Mouse (Mus musculus): ENCODE measurements around the gene Stat3.

The Stat3 gene

GRCm38 (mm10) chr11:100891256-100892123 lies 47.9 kb downstream of the Stat3 start:
- DNase-seq (ENCODE audit: low spot score), result no peak

DNA sequence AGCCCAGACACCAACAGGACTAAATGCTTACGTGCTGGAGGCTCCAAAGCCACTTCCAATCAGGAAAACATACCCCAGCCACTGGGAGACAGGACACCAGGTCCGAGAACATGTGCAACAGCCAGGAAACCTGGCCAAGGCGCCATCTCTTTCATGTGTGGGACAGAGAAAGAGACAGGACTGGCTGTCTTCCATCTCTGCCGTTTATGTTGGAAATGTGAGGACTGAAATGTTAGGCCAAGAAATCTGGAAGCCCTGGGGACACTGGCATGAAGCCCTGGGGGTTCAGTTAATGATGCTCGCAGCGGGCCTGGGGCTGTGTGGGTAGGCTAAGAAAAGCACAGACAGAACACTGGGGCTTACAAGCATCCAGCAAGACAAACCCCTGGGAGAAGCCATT lies 48.9 kb downstream of the Stat3 start:
- no peak for DNase-seq (ENCODE audit: low spot score)

DNA sequence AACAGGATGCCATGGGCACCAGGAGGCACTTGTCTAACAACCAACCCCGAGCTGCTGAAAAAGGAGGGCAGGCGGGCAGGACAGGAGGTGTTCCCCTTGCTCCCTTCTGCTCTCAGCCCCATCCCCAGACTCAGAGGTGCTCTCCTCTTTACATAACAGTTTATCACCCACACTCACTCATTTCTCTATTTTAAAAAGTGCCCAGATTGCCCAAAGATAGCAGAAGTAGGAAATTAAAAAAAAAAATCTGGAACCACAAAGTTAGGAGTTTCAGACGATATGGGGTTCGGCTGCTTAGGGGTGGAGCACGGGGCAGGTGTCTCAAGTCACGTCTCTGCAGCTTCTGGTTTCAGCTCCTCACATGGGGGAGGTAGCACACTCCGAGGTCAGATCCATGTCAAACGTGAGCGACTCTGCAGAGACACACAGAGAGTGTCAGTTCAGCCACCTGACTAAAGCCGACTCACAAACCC lies 51.0 kb downstream of the Stat3 start:
- no peak for DNase-seq (ENCODE audit: low spot score)

GRCm38 (mm10) chr11:100887764-100888163 lies 51.6 kb downstream of the Stat3 start:
- no peak for DNase-seq (ENCODE audit: low spot score)

GRCm38 (mm10) chr11:100887236-100887635 lies 52.1 kb downstream of the Stat3 start:
- DNase-seq (ENCODE audit: low spot score), result no peak

- DNase-seq (ENCODE audit: low spot score), result no peak
These were observed 53.1 kb downstream of the Stat3 start for GRCm38 (mm10) chr11:100886188-100886740.

- no peak for DNase-seq (ENCODE audit: low spot score)
These were observed 53.9 kb downstream of the Stat3 start for GRCm38 (mm10) chr11:100885472-100885871.

DNA sequence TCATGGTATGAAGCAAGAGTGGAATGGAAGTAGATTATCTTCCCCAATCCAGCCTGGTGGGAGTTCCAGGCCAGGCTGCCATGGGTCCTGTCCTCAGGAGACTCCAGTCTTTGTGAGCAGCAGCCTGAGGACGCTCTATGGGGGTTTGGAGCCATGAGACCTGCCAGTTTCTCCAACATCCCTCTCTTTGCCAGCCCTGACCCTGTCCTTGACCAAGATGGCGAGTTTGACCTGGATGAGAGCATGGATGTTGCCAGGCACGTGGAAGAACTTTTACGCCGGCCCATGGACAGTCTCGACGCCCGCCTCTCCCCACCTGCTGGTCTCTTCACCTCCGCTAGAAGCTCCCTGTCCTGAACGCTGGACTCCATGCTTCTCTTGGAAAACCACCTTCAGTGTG lies 55.7 kb downstream of the Stat3 start:
- DNase-seq (ENCODE audit: low spot score), result no peak

DNA sequence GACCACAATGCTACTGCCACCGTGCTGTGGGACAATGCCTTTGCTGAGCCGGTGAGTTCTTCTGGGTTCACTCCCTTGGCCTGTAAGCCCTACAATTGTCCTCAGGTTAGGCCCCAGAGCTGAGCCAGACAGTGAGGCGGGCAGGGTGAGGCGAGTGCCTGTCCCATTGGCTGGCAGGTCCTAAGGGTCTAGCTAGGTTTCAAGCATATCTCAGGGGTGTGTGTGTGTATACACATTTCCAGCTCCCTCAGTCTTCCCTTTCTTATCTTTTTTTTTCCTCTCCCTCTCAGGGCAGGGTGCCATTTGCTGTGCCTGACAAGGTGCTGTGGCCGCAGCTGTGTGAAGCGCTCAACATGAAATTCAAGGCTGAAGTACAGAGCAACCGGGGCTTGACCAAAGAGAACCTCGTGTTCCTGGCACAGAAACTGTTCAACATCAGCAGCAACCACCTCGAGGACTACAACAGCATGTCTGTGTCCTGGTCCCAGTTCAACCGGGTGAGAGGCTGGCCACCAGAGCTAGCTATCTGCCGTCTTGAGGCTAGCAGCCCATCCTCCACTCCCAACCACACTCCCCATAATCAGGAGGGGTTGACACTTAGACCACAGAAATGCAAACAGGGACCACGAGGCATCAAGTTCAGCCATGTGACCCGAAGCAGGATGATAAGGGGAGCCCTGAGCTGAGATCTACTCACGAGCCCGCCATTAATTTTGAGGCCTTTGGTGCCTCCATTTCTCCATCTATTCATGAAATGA lies 59.8 kb downstream of the Stat3 start:
- DNase-seq (ENCODE audit: low spot score), result no peak

- DNase-seq (ENCODE audit: low spot score), result no peak
These were observed 63.6 kb downstream of the Stat3 start for GRCm38 (mm10) chr11:100875761-100876160.

- DNase-seq (ENCODE audit: low spot score), result no peak
These were observed 68.4 kb downstream of the Stat3 start for GRCm38 (mm10) chr11:100870968-100871350.

DNA sequence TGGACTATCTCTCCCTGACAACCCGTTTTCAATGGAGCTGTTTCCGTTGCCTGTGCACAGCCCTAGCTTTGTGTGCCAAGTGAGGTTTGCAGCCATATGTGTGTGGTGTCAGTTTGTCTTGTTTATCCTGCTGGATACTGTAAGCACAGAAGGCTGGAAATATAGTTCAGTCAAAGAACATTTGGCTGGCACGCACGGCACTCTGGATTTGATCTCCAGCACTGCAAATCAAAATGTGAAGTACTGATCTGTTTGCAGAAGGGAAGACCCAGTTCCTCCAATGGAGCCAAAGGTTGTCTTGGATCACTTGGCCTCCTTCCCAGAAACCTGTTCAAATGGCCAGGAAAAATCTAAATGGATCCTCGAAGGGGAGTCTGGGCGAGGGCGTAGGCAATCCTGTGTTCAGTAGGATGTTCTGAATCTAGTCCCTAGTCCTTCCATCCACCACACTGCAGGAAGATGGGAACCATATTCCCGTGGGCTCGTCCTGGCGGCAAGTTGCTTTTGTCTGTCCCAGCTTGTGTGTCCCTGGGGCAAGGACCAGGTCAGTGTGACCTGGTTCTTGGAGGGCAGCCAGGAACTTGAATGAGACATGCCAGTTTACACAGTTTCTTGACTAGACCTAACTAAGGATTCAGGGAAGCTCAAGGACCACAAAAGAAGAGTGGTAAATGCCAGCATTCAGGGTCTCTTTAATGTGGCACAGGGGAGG lies 68.9 kb downstream of the Stat3 start:
- no peak for DNase-seq (ENCODE audit: low spot score)

DNA sequence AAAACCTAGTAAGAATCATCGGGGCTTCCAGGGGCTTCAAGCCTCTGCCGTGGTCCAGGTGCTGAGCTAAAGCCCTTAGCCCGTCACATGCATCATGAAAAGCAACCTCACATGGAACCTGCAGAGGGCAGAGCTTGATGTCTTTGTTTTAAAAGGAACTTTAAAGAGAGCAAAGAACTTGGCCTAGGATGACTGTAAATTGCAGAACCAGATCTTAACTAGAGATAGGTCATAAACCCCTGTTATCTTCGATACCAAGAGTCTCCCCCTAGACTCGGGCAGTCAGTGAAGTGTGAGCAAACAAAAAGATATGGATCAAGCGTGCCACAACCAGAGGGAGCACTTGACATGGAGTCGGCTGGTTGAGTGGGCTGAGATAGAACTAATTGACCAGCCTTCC lies 73.7 kb downstream of the Stat3 start:
- DNase-seq (ENCODE audit: low spot score), result no peak

DNA sequence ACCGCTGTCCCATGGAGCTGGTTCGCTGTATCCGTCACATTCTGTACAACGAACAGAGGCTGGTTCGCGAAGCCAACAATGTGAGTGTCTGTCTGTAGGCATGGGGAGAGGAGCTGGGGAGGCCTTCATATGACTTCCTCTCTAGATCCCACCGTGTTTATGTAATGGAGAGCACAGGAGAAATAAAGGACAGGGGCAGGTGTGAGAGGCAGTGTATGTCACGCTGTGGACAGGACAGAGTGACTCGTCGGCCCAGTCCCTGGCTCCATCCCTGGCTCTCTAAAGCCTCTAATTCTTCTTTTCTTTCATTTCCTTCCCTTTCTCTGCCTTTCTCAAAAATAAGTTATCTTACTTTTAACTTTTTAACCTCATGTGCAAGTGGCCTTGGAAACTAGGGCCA lies 76.2 kb downstream of the Stat3 start:
- DNase-seq (ENCODE audit: low spot score), result no peak

GRCm38 (mm10) chr11:100861836-100862235 lies 77.5 kb downstream of the Stat3 start:
- no peak for DNase-seq (ENCODE audit: low spot score)

- no peak for DNase-seq (ENCODE audit: low spot score)
These were observed 78.0 kb downstream of the Stat3 start for GRCm38 (mm10) chr11:100861335-100861734.

DNA sequence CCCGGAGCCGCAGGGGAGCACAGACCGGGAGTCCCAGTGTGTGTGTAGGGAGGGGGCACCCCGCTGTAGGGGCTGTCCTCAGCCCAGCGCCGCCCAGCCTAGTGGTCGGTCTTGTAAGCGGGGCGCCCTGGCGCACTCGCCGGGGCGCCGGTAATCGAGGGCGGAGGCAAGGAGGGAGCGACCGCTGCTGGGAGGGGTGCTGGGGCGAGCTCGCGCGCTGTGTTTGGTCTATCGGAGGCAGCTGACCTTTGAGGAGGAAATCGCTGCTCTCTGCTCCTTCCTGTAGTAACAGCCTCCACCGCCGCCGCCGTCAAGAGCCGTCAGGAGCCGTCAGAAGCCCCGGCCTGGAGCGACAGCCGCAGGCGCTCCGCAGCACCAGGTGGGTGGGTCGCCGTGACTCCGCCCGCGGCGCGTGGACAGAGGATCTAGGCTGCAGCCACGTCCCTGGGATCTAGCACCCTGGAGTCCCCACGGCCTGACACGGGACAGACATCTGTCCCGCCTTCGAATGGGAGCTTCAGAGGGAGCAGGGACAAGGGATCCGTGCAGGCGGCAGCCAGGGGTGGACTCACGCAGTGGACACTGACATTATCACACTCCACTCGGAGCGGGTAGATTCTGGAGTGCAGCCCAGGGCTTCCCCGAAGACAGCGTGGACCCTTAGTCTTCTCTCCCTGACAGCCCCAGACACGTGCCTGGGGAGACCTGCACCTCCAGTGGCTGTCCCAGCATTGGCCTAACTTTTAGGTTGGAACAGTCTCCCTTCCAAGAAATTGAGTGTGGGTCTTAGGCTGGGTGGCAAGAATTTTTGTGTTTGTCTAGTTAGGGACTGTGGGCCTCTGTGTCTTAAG lies 78.9 kb downstream of the Stat3 start:
- peak; percentile 82 for DNase-seq (ENCODE audit: low spot score)

DNA sequence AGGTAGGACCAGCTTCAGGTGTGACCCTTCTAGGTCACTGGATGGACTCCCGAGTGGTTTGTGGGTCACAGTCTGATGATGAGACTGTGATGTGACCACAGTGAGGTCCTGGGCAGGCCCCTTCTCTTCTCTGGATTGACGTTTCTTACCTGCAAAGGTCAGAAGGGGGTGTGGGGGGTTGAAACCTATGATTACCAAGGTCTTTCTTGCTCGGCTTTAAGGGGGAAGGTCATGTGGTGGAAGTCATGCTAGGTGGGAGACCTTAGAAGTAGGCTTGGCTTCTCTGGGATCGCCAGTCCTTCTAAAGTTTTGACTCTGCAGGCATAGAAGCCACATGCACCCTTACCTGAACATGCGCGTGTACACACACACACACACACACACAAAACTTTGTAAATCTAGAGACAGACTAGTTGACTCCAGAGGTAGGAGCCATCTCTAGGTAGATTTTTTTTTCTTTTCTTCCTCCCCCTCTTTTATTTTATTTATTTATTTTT lies 79.7 kb downstream of the Stat3 start:
- no peak for DNase-seq (ENCODE audit: low spot score)

DNA sequence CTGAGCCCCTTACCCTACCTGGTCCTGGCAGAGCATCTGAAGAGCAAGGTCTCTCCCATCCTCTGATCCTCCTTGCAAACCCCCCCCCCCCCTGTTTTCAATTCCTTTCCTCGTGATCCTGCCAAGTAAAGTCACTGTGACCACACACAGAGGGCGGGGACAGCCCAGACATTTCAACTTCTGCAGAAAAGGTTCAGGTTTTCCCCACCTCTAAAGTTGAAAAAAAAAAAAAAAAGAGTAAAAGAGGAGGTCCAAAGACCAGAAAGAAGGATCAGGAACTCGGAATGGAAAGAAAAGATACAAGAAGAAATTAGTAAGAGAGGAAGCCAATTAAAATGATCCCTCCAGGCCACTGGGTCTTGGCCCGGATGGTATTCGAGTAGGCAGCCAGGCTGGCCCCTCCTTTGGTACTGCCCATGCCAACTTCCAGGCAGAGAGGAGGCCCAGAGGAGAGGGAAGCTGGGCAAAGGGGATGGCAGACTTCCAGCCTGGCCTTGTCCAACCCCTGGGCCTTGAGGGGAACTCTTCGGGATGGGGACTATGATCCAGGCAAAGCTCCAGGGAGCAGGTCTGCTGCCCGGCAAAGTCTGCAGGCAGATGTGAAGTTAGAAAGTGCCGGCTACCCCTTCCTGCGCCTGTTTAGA lies 80.3 kb downstream of the Stat3 start, which contains the start of gene Stat5a:
Stat5a (plus strand) TSS at position 417 of the 644 bp plus-strand sequence.
- peak; percentile 72 for DNase-seq (ENCODE audit: low spot score)

DNA sequence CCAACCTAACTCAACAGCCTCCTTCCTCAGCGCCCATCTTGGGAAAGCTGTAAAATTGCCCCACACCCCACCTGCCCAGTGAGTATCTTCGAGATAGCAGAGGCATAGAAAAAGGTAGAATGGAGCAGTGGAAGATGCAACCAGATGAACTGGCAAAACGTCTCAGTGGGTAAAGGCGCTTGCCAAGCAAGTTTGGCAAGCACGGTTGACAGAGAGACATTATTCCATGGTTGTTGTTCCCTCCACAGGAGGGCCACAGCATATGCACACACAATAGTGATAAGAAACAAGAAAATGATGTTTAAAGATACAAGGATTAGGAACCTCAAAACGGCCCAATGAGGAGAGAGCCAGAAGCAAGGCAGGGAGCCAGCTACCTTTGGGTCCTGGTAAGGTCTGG lies 81.4 kb downstream of the Stat3 start:
- DNase-seq (ENCODE audit: low spot score), result no peak
